In genomic region chr2:18739216-18739615, GRCm38 (mm10) we compare ENCODE assay signal across 23 mouse cellular contexts. TPM values are rescaled to one million over a fixed set of nuclear protein-coding genes. Genes with fewer than 3 reads are reported as not detected.
"Had no signal": no experiment of that assay in that cellular context is flagged by ENCODE, and none has a peak within 500 bp of the region (broad histone marks: within the 10 kb centered on the region; RNA-seq: fewer than 3 reads in every experiment).

No protein-coding gene starts in this region.

- H3K4me3 ChIP-seq: lung, embryonic 15.5 days; megakaryocyte, embryonic 14.5 days; midbrain, embryonic 13.5 days; midbrain, embryonic 15.5 days; neural tube, embryonic 12.5 days; stomach, embryonic 15.5 days had no signal

- H3K4me1 ChIP-seq: lung, embryonic 15.5 days; midbrain, embryonic 15.5 days; neural tube, embryonic 12.5 days; stomach, embryonic 15.5 days had no signal

- H3K4me2 ChIP-seq: lung, embryonic 15.5 days; midbrain, embryonic 11.5 days; midbrain, embryonic 13.5 days; midbrain, embryonic 15.5 days; neural tube, embryonic 12.5 days; stomach, embryonic 15.5 days had no signal

- ATAC-seq: liver, postnatal 0 days; lung, postnatal 0 days; midbrain, embryonic 13.5 days; midbrain, embryonic 15.5 days had no signal

- DNase-seq: liver, postnatal 0 days; lung, adult 2 months; lung, postnatal 14 days; lung, postnatal 36 days; right cerebral cortex, postnatal 14 days; thymus, adult 2 months; thymus, postnatal 14 days; thymus, postnatal 36 days had no signal

- H3K36me3 ChIP-seq: lung, embryonic 15.5 days; midbrain, embryonic 13.5 days; midbrain, embryonic 15.5 days; neural tube, embryonic 12.5 days; stomach, embryonic 15.5 days had no signal

- H3K9ac ChIP-seq: liver, postnatal 0 days; lung, embryonic 15.5 days; midbrain, embryonic 13.5 days; midbrain, embryonic 15.5 days; neural tube, embryonic 12.5 days; stomach, embryonic 15.5 days had no signal

- H3K27ac ChIP-seq: lung, embryonic 15.5 days; macrophage; midbrain, embryonic 13.5 days; midbrain, embryonic 15.5 days; neural tube, embryonic 12.5 days; stomach, embryonic 15.5 days; stomach, postnatal 0 days had no signal

- H3K27me3 ChIP-seq: lung, embryonic 15.5 days; midbrain, embryonic 15.5 days; neural tube, embryonic 12.5 days; stomach, embryonic 15.5 days had no signal

- H3K9me3 ChIP-seq: lung, embryonic 15.5 days; megakaryocyte, embryonic 14.5 days; midbrain, embryonic 13.5 days; midbrain, embryonic 15.5 days; neural tube, embryonic 12.5 days; stomach, embryonic 15.5 days had no signal

RNA-seq across cellular contexts. Expression of gene Spag6, which starts 45.4 kb away (rescaled TPM):
- total RNA-seq: megakaryocyte progenitor cell, adult 5-6 weeks; midbrain, postnatal 0 days; monocyte, adult 5-6 weeks; neutrophil, adult 5-6 weeks had no signal
- polyA plus RNA-seq: liver, postnatal 0 days; macrophage; midbrain, postnatal 0 days; neural tube, embryonic 14.5 days had no signal
